Mouse (Mus musculus) splenic B cell, adult 2 months (primary cell): Measurements from ENCODE around the gene Gsdmc4.
A peak's percentile ranks its signal among the peaks of the same experiment; 100 is the strongest.
"Not testable (repeated sequence)": the region's sequence is repeated elsewhere in the genome, so short reads cannot be mapped to it uniquely, and the experiment has no call there.

Experiments
- DNase-seq: peaks from one replicate; pipeline ENCODE4 v3.0.0-alpha.2; 2011; ENCODE audit warnings: low read depth, low spot score
- H3K27me3 ChIP-seq: 2 replicates; pipeline ENCODE4 v1.6.1; 2012; ENCODE audit warnings: mild to moderate bottlenecking, low read length, moderate library complexity, mixed read lengths; ENCODE audit not compliant: control insufficient read depth, poor library complexity, insufficient read depth, severe bottlenecking
- H3K36me3 ChIP-seq: 2 replicates; pipeline ENCODE4 v1.6.1; 2012; ENCODE audit warnings: mild to moderate bottlenecking, low read length, moderate library complexity, mixed read lengths; ENCODE audit not compliant: control insufficient read depth, poor library complexity, insufficient read depth, severe bottlenecking

Gsdmc4 gene

GRCm38 (mm10) chr15:63888440-63888839 is 23.7 kb downstream of the Gsdmc4 start:
- H3K36me3 ChIP-seq, DNase-seq, H3K27me3 ChIP-seq: not testable (repeated sequence)

GRCm38 (mm10) chr15:63887949-63888348 is 24.1 kb downstream of the Gsdmc4 start:
- not testable (repeated sequence) for DNase-seq, H3K36me3 ChIP-seq, H3K27me3 ChIP-seq

DNA sequence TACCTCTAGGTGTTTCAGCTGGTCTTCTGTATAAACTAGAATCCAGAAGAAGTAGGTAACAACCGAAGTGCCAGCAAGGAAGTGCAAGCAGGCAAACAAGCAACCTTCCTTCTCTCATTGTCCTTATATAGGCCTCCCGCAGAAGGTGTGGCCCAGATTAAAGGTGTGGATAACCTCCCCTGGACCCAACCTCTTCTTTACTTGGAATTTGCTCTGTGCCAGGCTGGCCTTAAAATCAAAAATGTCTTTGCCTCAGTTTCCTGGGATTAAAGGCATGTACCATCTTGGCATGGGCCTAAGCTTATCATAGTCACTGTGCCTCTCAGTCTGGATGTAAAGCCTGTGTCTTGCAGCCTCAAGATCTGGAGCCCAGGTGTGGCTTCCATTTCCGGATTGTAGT is 33.6 kb downstream of the Gsdmc4 start, which contains the start of gene Gsdmc3:
Gsdmc3 (minus strand) TSS at position 101 of the 400 bp plus-strand sequence.
- DNase-seq, H3K36me3 ChIP-seq: not testable (repeated sequence)

DNA sequence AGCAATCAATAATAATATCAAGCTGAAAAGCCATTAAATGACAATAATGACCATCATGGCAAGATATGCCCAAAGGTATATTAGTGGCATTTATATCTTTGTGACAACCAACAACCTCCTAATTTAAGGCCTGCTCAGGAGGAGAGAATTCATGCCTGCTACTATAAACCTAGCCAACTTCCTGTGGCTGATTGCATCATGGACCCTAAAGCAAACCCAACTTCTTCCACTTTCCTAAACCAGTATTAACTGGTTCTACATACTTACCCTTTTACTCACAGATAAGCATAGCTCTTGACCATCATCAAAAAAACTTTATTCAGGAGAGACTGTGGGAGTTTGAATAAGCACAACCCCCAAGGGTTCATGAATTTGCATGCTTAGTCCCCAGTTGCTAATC is 35.9 kb downstream of the Gsdmc4 start:
- not testable (repeated sequence) for H3K36me3 ChIP-seq, DNase-seq, H3K27me3 ChIP-seq

More for the DNA sequence above, 33.6 kb downstream of the Gsdmc4 start, which contains the start of gene Gsdmc3:
- not testable (repeated sequence) for H3K27me3 ChIP-seq

- H3K36me3 ChIP-seq, H3K27me3 ChIP-seq: not testable (repeated sequence)
- DNase-seq, result peak; percentile 18
Observed at GRCm38 (mm10) chr15:63861965-63862364, 50.1 kb downstream of the Gsdmc4 start.
